Mouse (Mus musculus) G1E-ER4 (cell line): Measurements from ENCODE around the gene Glra2. TPM values are rescaled to one million over a fixed set of nuclear protein-coding genes. Genes with fewer than 3 reads are reported as not detected.

Source experiments
- GATA1 ChIP-seq: IDR thresholded peaks from one replicate; pipeline ENCODE4 v1.8.0; 2012; ENCODE audit warnings: low read length, inconsistent platforms
- polyA plus RNA-seq: library from polyadenylated mRNA; stranded (reverse); fragments of >175 nt; gene quantifications from 2 replicates; pipeline ENCODE4 v1.2.3, GENCODE M21; 2012

The Glra2 gene
- not detected in 2 replicates for polyA plus RNA-seq

- TF ChIP-seq GATA1, result no peak
Measured at GRCm38 (mm10) chrX:165326939-165327698, at the start of gene Glra2. Gene Glra2 (minus strand): TSS chrX:165327393.

DNA sequence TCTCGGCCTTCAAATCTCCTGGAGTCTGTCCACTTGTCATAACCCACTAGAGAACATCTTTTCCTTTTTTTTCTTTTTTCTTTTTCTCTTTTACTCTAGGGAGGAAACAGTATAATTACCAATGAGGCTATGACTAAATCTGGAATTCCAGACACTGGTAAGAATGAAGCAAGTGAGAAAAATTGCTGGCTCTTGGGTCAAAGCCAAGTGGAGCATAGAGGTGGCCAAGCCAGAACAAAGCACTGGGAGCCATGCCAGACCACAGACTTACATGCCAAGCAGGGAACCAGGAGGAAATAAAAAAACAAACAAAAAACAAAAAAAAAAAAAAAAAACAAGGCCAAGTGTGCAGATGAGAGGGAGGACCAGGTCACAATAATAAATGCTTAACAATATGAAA lies 35.6 kb upstream of the Glra2 start:
- no peak for TF ChIP-seq GATA1

GRCm38 (mm10) chrX:165344611-165345010 lies 17.4 kb upstream of the Glra2 start:
- TF ChIP-seq GATA1, result no peak

DNA sequence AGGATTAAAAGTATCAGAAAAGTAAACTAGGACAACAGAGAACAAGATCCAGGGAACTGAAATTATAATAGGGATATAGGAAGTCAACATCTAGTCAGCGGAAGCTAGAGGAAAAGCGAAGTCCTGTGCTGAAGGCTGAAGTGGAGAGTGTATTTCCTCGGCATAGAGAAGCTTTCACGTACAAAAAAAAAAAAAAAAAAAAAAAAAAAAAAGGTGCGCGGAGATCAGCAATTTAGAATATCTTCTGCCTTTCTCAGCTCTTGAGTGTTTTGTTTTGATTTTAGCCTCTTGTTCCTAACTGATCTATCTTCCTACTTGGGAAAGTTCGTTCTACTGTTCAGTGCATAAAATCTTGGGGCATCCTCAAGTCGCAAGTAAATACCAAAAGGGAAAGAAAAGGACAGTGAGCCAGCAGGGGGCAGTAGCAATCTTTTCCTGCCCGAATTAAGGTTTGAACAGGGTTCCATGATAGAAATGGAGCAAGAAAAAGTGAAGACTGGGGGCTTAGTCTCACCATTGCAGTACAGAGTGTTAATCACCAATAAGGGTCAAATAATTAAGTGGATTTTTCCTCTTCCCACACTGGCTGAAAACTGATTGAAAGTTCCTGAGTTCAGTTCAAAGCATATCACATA lies 623 bp upstream of the Glra2 start:
- no peak for TF ChIP-seq GATA1

- TF ChIP-seq GATA1, result no peak
Measured at GRCm38 (mm10) chrX:165193550-165193949, 133.6 kb downstream of the Glra2 start.

- no peak for TF ChIP-seq GATA1
Measured at GRCm38 (mm10) chrX:165191170-165191569, 136.0 kb downstream of the Glra2 start.

DNA sequence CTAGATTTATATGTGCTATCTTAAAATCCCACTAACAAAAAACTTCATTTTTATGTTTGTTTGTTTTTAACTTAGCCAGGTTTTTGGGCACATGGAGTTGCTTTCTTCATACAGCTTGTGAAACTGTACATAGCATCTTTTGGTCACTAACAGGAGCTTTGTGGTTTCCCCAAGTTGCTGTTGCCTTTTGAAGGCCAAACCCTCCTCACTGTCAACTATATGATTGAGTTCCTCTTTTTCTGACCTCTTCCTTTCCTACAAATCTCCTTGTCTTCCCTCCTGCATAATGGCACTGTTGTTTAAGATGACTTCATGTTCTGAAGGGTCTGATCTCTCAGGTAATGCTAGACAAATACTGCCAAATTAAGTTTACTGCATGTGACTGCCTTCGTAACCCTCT lies 170.6 kb downstream of the Glra2 start:
- TF ChIP-seq GATA1, result no peak

DNA sequence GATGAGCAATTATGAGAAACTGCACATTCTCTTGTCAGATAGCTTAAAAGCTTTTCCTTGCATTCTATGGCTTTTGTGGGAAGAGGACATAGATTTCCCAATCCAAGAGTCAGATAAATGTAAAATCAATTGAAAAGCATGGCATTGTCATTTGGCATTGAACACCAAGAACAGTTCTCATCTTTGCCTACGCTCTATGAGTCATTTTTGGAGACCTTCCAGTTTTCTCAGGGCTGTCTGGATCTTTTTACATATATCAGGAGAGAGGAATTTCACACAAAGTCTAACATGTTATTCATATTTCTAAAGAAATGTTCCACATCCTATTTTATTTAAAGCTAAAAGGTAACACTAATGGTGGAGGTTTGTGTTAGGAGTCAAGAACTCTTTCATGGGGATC lies 223.0 kb downstream of the Glra2 start:
- no peak for TF ChIP-seq GATA1
